Mouse (Mus musculus) kidney, postnatal 14 days (tissue): ENCODE data around the gene Fam222a.

ENCODE experiments used
- DNase-seq: peaks from one replicate; pipeline ENCODE4 v3.0.0; 2022; ENCODE audit warnings: mixed read lengths

Gene Fam222a

DNA sequence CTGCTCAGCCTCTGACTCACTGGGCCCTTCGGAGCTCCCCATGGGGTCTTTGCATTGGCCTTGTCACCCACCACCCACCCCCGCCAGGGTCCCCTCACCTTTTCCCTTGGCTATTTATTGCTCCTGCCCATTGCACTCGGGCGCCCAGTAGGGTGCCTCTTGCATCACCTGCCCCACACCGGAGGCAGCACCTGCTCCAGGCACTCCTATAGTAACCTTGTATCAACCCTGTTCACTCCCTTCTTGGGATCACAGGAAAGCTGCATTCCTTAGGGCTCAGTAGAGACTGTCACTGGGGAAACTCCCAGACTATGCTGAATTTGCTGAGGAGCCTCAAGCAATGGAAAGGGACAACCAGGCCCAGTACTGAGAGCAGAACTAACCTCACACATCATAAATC lies 6.9 kb upstream of the Fam222a start:
- DNase-seq, result no peak

DNA sequence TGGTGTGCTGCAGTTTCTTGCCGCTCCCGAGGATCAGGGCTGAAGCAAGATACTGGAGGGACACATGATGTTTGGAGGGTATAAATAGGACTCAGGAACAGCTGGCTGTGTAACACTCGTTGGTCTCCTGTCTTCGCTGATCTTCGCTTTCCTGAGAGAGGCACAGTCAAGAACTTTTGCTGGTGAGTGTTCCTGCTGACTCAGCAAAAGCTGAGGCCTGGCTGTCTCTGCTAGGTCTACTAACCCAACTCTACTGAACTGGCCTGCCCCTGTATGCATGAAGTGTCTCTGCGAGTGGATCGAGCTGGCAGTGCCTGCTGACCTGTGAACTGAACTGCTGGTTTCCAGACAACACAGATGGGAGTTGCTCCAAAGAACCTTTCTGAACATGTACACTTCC lies 3.8 kb upstream of the Fam222a start:
- DNase-seq, result no peak

DNA sequence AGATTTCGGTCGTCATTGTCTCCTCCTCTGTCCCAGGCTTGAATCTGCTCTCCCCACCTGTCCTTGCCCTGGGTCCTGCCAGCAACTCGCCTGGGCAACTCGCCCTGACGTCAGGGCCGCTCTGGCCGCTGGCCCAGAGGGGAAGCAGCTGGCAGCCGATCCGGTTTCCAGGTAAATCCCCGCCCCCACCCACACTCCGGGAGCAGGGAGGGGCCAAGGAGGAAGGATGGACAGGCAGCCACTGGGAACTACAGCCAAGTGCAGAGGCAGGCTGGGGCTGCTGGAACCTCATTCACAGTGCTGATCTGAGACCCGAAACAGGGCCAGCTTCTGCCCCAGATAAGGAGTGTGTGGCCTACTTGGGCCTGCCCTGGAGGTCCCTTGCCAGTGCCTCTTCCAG lies 2.5 kb upstream of the Fam222a start:
- peak; percentile 92 for DNase-seq

GRCm38 (mm10) chr5:114565751-114566150 lies 2.1 kb upstream of the Fam222a start:
- no peak for DNase-seq

DNA sequence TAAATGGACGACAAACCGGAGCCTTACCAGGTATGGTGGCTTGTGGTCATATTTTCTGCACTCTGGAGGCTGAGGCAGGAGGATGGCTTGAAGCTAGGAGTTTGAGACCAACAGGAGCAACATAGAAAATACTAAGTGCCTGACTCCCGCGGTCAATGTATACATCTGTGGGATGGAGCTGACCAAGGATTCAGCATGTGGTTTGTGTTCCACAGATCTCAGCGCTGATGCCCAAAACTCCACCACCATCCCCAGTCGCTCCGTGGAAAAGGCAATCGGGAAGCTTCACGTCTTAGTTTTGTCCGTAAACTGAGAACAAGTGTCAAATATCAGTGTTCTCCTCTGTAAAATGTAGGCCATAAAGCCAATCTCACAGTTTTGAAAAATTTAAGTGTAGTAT lies 1.4 kb upstream of the Fam222a start:
- no peak for DNase-seq

- DNase-seq, result peak; percentile 98
These were observed 720 bp upstream of the Fam222a start for GRCm38 (mm10) chr5:114567075-114567517.

DNA sequence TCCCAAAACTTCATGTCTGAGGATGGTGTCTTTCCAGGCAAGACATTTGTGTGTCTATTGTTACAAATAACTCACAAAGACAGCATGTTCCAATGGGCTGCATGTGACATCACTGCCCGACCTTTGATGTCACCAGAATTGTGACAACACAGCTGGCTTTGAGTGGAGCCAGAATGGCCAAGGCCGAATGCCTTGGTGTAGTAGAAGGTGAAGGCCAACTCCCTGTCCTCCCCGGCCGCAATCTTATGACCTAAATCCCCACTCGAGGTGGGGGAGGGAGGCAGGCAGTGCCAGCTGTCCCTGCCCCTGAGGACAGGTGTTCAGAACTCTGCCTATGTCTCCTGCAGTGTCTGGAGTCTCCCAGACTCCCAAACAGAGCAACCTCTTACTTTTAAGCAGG lies 1.0 kb downstream of the Fam222a start:
- DNase-seq, result no peak

GRCm38 (mm10) chr5:114569918-114570670 lies 2.3 kb downstream of the Fam222a start:
- peak; percentile 59 for DNase-seq

DNA sequence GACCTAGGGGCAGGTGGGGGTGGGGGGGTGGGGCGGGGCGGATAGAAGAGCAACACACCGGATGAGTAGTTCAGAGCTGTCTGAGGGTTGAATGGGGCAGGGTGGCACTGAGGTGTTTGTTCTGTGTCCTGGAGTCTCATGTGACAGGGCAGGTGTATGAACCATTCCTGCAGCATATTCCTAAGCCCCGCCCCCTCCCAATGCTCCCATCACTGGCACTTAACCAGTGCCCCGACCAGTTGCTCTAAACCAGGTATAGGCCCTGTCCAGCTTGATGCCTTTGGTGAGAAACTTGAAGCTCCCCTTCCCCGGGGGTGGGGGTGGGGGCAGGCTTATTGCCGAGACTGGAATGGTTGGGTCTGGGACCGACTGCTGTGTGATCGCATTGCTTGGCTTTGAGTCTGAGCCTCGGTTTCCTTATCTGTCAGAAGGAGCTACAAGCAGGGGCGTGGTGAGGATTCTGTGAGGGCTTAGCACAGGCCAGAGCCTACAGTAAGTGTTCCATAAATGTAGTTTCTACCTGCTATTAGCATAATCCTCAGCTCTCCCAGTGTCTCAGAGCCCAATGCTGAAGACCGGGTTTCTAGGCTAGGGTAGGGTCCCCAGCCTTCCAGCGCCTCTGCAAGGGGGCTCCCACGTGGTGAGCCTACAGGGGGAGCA lies 3.1 kb downstream of the Fam222a start:
- no peak for DNase-seq

DNA sequence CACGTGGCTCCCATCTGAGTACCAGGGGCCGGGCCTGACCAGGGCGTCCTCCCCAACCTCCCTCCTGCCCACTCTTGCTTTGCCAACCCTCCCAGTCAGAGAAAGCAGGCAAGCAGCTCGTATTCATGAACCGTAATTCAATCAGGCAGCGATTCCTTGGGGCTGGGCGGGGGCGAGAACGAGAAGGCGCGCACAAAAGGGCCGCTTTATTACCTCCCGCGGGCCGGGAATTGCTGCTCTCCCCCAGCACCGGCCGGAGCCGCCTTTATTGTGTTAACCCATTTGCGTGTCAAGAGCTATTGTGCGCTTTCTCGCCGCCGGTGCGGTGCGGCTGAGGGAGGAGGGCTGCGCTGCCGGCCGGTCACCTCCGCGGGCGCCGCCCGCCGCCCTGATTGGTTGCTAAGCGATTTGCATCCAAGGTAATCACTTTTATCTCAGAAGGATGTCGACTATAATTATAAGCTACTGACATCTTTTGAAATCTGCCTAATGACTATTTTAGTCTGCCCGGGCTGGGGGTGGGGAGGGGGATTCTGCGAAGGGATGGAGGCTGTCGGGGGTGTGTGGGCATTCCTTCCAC lies 3.7 kb downstream of the Fam222a start:
- no peak for DNase-seq

- no peak for DNase-seq
These were observed 5.2 kb downstream of the Fam222a start for GRCm38 (mm10) chr5:114572997-114573396.

DNA sequence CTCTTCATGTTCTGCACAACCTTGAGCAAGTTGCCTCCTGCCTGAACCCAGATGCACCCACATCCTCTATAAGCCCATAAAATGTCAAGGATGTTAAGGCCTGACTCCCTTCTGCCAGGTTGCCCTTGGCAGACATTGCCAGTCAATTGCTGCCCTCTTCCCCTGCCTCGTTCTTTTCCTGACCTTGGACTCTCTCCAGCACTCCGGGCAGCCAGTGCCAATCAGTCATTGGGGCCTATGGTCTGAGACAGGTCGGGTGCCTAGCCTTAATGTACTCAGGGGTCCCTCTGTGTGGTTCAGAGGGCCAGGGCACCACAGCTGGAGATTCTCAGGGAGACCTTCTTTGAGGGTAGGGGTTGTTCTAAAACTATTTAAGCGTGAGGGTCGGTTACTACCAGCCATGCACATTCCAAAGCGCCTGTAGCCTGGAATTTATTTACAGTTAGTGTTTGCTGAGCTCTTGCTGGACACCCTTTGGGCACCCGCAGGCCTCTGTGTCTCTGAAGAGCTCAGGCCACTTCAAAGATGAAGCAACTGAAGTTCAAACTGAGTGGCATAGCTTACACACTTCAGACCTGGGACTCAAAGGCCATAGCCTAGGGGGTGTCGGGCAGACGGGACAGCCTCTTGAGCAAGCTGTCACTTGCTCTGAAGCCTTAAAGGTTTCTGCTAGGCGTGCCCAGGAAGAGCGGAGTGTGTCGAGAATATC lies 6.3 kb downstream of the Fam222a start:
- DNase-seq, result no peak

DNA sequence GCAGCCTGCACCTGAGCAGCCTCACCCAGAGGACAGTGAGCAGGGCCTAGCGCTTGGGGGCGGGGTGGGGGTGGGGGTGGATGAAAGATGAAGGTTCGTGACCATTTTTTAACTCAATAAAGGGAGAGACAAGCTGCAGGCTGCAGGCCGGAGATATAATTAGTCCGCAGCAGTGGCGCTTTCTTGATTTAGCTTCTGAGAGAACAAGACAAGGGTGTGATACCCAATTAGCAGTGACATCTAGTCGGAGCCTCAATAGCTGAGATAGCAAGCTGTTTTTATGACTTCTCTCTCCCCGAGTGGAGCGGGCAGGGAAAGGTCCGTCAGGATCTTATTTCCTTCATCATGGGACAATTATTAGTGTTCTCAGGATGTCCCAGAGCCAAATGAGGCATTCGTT lies 7.2 kb downstream of the Fam222a start:
- no peak for DNase-seq

GRCm38 (mm10) chr5:114575530-114575929 lies 7.7 kb downstream of the Fam222a start:
- no peak for DNase-seq

DNA sequence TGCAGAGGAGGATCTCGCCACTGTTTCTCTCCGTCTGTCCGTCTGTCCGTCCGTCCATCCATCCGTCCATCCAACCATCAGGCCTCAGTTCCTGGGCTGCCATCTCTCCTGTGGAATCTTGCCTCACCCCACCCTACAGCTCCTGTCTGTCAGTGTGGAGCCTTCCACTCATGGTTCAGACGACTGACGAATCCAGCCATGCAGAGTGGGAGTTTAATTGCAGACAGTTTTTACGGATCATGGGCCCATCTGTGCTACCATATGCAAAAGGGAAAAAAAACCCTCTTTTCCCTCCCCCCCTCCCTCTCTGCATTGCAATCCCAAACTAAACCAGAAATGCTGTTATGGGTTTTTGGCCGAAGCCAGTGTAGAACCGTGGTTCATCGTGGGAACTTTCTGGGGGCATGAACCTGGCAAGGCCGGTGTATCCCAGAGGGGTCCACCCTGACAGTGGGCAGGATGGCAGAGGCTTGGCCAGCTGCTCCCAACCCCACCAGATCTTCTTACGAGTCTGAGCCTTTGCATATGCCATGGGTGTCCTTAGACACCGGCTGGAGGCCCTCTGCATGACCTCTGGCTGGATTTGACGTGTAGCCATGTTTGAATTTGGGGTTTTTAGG lies 8.3 kb downstream of the Fam222a start:
- DNase-seq, result no peak

- no peak for DNase-seq
These were observed 10.5 kb downstream of the Fam222a start for GRCm38 (mm10) chr5:114578361-114578760.

- no peak for DNase-seq
These were observed 12.0 kb downstream of the Fam222a start for GRCm38 (mm10) chr5:114579714-114580357.

- DNase-seq, result no peak
These were observed 13.7 kb downstream of the Fam222a start for GRCm38 (mm10) chr5:114581486-114581885.

DNA sequence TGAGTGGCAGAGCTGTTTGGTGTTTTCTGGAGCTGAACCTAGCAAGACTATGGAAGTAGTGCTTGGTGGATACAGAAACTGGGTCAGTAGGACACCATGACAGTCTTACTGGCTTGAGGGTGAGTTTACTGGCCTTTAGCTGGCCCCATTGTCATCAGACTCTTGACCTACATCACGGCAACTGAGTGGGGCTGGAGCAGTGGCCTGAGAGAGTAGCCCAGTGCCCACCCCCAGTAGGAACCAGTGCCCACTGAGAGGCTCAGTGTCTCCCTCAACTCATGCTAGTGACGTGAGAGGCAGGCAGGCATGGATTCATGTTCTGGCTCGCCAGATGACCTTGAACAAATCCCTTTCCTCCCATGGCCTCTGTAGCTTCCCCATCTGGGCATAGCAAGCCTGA lies 15.2 kb downstream of the Fam222a start:
- no peak for DNase-seq

DNA sequence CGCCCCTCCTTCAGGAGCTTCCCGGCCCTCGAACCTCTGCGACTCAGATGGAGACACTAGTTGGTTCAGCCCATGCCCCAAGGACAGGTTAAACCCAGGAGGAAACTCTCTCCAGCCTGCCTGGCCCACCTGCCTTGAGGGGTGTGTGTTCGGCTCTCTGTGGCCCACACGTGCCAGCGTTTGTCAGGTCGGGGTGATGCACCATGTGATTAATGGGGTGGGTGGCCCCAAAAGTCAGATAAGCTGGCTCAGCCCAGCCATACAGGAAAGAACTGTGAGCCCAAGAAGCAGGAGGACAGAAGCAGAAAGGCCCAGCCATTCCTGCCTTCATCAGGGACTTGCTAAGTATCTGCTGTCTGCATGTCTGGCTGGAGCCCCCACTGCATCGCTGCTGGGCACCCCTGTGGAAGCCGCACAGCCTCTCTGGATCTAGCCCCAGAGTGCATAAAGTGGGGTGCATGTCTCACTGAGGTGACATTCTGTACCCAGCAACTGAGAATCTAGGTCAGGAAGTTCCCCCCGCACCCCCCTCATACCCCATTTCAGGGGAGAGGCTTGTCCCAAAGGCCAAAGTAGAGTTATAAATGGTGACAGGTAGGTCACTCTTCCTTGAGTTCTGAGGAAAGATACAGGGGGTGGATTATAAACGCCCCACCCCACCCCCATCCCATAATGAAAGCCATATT lies 15.8 kb downstream of the Fam222a start:
- DNase-seq, result no peak

DNA sequence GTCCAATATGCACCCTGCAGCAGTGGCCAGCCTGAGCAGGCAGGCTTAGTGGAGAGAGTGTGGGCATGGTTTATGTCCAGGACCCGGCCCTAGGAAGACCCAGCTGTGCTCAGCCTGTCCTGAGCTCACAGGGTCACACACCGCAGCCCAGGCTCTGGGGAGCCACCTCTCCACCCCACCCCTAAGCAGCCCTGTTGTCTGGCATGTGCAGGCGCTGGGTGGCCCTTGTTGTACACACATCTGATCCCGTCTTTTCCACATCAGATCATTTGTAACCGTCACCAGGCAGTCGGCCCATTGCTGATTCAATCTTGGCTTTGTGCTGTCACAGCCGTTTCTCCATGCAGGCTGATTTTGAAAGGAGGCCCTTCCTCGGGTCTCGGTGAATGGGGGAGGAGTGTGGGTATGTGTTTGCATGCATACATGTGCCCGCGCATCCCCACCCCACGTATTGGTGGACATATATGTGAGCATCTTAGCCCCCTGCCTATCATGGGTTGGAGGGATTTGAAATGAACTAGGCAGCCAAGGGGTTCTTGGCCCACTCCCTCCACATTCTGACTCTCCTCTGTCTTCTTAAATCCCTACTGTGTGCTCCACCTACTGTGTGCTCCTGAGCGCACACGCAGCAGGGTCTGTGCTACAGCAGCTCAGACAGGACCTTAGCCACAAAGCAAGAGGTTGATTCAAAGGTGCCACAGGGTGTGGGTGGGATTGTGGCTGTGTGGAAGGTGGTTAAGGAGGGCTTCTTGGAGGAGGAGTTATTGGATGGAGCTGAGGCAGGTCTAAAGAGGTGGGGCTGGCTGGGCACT lies 16.7 kb downstream of the Fam222a start:
- no peak for DNase-seq
